Mouse (Mus musculus): Measurements from ENCODE around the gene Npcd.

DNA sequence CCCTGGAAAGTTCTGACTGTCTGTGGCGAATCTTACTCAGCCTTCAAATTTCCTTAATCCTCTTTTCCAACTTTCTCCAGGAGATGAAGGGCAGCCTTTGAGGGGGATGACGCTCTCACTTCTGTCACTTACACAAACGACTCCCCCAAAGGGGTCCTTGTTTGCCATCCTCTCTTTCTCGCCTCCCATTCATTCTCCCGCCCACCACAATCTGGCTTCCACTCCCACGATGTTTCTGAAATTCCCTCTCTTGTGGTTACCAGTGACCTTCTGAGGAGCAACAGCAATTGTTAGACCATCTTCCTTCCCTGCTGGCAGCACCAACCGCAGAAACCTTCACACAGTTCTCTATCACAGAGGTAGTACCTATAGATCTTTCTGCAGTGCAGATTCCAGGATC is 58.4 kb downstream of the Npcd start:
- TF ChIP-seq POLR2A (IDR thresholded peaks at IDR 0.05; ENCODE audit: extremely low read depth, insufficient read depth, low read length) (no peak), CTCF (IDR thresholded peaks at IDR 0.05; ENCODE audit: extremely low read depth, insufficient read depth, low read length) (no peak)

Measured in cortical plate, adult 2 months (tissue).